Mouse (Mus musculus): ENCODE measurements at regions not wholly inside any gene's neighbourhood (a gene's known extent, or its start where the extent isn't known, plus 50 kb on each side); places are given as distances from the start of the nearest gene placed in this dataset.

GRCm38 (mm10) chr2:46530686-46531085, 1413.5 kb upstream of the Zeb2 start:
- ATAC-seq: no peak
- no peak overlapping the region for H3K9ac ChIP-seq (replicated peaks; ENCODE audit: low read depth)
- no peak overlapping the region for H3K4me2 ChIP-seq (replicated peaks; ENCODE audit: low read depth, low read length)
- H3K36me3 ChIP-seq (ENCODE audit: insufficient read depth, low read length): no peaks in the 10 kb centered on the region
- DNase-seq (ENCODE audit: low spot score): no peak
- H3K27me3 ChIP-seq (replicated peaks; ENCODE audit: insufficient read depth, low read length): no peaks in the 10 kb centered on the region
- no peak overlapping the region for H3K4me3 ChIP-seq (ENCODE audit: low read depth, low read length)
- no peaks in the 10 kb centered on the region for H3K9me3 ChIP-seq (ENCODE audit: low read length)
- TF ChIP-seq CTCF (IDR thresholded peaks at IDR 0.05): no peak
- no peak for TF ChIP-seq EP300 (IDR thresholded peaks at IDR 0.05)
- WGBS: 65% methylated on average over 1 of the region's 1 CpGs
- H3K27ac ChIP-seq (ENCODE audit: low read length): no peak overlapping the region
- no peaks in the 10 kb centered on the region for H3K4me1 ChIP-seq (ENCODE audit: insufficient read depth, low read depth, low read length)

GRCm38 (mm10) chr2:46525223-46525622, 1408.0 kb upstream of the Zeb2 start:
- Histone ChIP-seq H3K27ac (ENCODE audit: low read length) (no peak overlapping the region), H3K4me1 (ENCODE audit: insufficient read depth, low read depth, low read length) (no peaks in the 10 kb centered on the region; the same call in 1 of the 2 replicates), H3K36me3 (ENCODE audit: insufficient read depth, low read length) (no peaks in the 10 kb centered on the region), H3K9ac (replicated peaks; ENCODE audit: low read depth) (no peak overlapping the region), H3K27me3 (replicated peaks; ENCODE audit: insufficient read depth, low read length) (no peaks in the 10 kb centered on the region), H3K4me2 (replicated peaks; ENCODE audit: low read depth, low read length) (no peak overlapping the region), H3K4me3 (ENCODE audit: low read depth, low read length) (no peak overlapping the region), H3K9me3 (ENCODE audit: low read length) (no peaks in the 10 kb centered on the region)
- DNase-seq (ENCODE audit: low spot score): no peak
- TF ChIP-seq EP300 (IDR thresholded peaks at IDR 0.05): no peak
- TF ChIP-seq CTCF (IDR thresholded peaks at IDR 0.05): no peak
- WGBS: 26% methylated on average over 4 of the region's 4 CpGs
- no peak for ATAC-seq

GRCm38 (mm10) chr2:46524625-46525024, 1407.4 kb upstream of the Zeb2 start:
- TF ChIP-seq EP300 (IDR thresholded peaks at IDR 0.05) (no peak), CTCF (IDR thresholded peaks at IDR 0.05) (no peak)
- Histone ChIP-seq H3K27me3 (replicated peaks; ENCODE audit: insufficient read depth, low read length) (no peaks in the 10 kb centered on the region), H3K9me3 (ENCODE audit: low read length) (no peaks in the 10 kb centered on the region), H3K4me1 (ENCODE audit: insufficient read depth, low read depth, low read length) (no peaks in the 10 kb centered on the region; the same call in 1 of the 2 replicates), H3K27ac (ENCODE audit: low read length) (no peak overlapping the region), H3K36me3 (ENCODE audit: insufficient read depth, low read length) (no peaks in the 10 kb centered on the region), H3K9ac (replicated peaks; ENCODE audit: low read depth) (no peak overlapping the region), H3K4me2 (replicated peaks; ENCODE audit: low read depth, low read length) (no peak overlapping the region), H3K4me3 (ENCODE audit: low read depth, low read length) (no peak overlapping the region)
- DNase-seq (ENCODE audit: low spot score) (no peak), ATAC-seq (no peak)
- WGBS: 14% methylated on average over 6 of the region's 6 CpGs

GRCm38 (mm10) chr2:46521147-46521965, 1404.2 kb upstream of the Zeb2 start:
- Histone ChIP-seq H3K4me2 (replicated peaks; ENCODE audit: low read depth, low read length) (no peak overlapping the region), H3K4me1 (ENCODE audit: insufficient read depth, low read depth, low read length) (no peaks in the 10 kb centered on the region; the same call in 1 of the 2 replicates), H3K27me3 (replicated peaks; ENCODE audit: insufficient read depth, low read length) (no peaks in the 10 kb centered on the region), H3K27ac (ENCODE audit: low read length) (no peak overlapping the region), H3K9ac (replicated peaks; ENCODE audit: low read depth) (no peak overlapping the region), H3K9me3 (ENCODE audit: low read length) (no peaks in the 10 kb centered on the region), H3K36me3 (ENCODE audit: insufficient read depth, low read length) (no peaks in the 10 kb centered on the region), H3K4me3 (ENCODE audit: low read depth, low read length) (no peak overlapping the region)
- DNase-seq (ENCODE audit: low spot score) (peak; percentile 14), ATAC-seq (no peak; the same call in 1 of the 2 replicates)
- no peak for TF ChIP-seq CTCF (IDR thresholded peaks at IDR 0.05)
- TF ChIP-seq EP300 (IDR thresholded peaks at IDR 0.05): no peak
- WGBS: 50% methylated on average over 5 of the region's 5 CpGs

- 7% methylated on average over 2 of the region's 2 CpGs for WGBS
- ATAC-seq (no peak), DNase-seq (ENCODE audit: low spot score) (peak; percentile 13)
- no peaks in the 10 kb centered on the region for H3K9me3 ChIP-seq (ENCODE audit: low read length)
- H3K4me1 ChIP-seq (ENCODE audit: insufficient read depth, low read depth, low read length): no peaks in the 10 kb centered on the region
- no peaks in the 10 kb centered on the region for H3K27me3 ChIP-seq (replicated peaks; ENCODE audit: insufficient read depth, low read length)
- H3K4me2 ChIP-seq (replicated peaks; ENCODE audit: low read depth, low read length): no peak overlapping the region
- TF ChIP-seq EP300 (IDR thresholded peaks at IDR 0.05) (no peak), CTCF (IDR thresholded peaks at IDR 0.05) (no peak)
- no peak overlapping the region for H3K27ac ChIP-seq (ENCODE audit: low read length)
- no peaks in the 10 kb centered on the region for H3K36me3 ChIP-seq (ENCODE audit: insufficient read depth, low read length)
- no peak overlapping the region for H3K4me3 ChIP-seq (ENCODE audit: low read depth, low read length)
- no peak overlapping the region for H3K9ac ChIP-seq (replicated peaks; ENCODE audit: low read depth)
Measured at GRCm38 (mm10) chr2:46512237-46513028, 1395.2 kb upstream of the Zeb2 start.

GRCm38 (mm10) chr2:46506951-46507350, 1389.8 kb upstream of the Zeb2 start:
- Histone ChIP-seq H3K27me3 (replicated peaks; ENCODE audit: insufficient read depth, low read length) (no peaks in the 10 kb centered on the region), H3K9me3 (ENCODE audit: low read length) (no peaks in the 10 kb centered on the region)

More at GRCm38 (mm10) chr2:46506951-46507350, 1389.8 kb upstream of the Zeb2 start:
- no peak overlapping the region for H3K4me2 ChIP-seq (replicated peaks; ENCODE audit: low read depth, low read length)
- H3K9ac ChIP-seq (replicated peaks; ENCODE audit: low read depth): no peak overlapping the region
- no peaks in the 10 kb centered on the region for H3K36me3 ChIP-seq (ENCODE audit: insufficient read depth, low read length)
- ATAC-seq: no peak
- DNase-seq (ENCODE audit: low spot score): no peak
- H3K4me3 ChIP-seq (ENCODE audit: low read depth, low read length): no peak overlapping the region
- H3K4me1 ChIP-seq (ENCODE audit: insufficient read depth, low read depth, low read length): no peaks in the 10 kb centered on the region
- 68% methylated on average over 1 of the region's 1 CpGs for WGBS
- TF ChIP-seq CTCF (IDR thresholded peaks at IDR 0.05) (no peak), EP300 (IDR thresholded peaks at IDR 0.05) (no peak)
- no peak overlapping the region for H3K27ac ChIP-seq (ENCODE audit: low read length)

Data from lung, postnatal 0 days (tissue).